Mouse (Mus musculus) kidney, adult 9 months (tissue): ENCODE data around the gene Gcnt7.
A peak's percentile ranks its signal among the peaks of the same experiment; 100 is the strongest.

Experiments
- DNase-seq: peaks from one replicate; pipeline ENCODE4 v3.0.0; 2022

The Gcnt7 gene

GRCm38 (mm10) chr2:172401116-172401825, 57.1 kb downstream of the Gcnt7 start:
- DNase-seq, result peak; percentile 16
